Mouse (Mus musculus) right cerebral cortex, postnatal 4 days (tissue): ENCODE measurements around the gene Hist1h4h.

Experiments used
- DNase-seq: peaks from one replicate; pipeline ENCODE4 v3.0.0-alpha.2; 2022

The Hist1h4h gene

DNA sequence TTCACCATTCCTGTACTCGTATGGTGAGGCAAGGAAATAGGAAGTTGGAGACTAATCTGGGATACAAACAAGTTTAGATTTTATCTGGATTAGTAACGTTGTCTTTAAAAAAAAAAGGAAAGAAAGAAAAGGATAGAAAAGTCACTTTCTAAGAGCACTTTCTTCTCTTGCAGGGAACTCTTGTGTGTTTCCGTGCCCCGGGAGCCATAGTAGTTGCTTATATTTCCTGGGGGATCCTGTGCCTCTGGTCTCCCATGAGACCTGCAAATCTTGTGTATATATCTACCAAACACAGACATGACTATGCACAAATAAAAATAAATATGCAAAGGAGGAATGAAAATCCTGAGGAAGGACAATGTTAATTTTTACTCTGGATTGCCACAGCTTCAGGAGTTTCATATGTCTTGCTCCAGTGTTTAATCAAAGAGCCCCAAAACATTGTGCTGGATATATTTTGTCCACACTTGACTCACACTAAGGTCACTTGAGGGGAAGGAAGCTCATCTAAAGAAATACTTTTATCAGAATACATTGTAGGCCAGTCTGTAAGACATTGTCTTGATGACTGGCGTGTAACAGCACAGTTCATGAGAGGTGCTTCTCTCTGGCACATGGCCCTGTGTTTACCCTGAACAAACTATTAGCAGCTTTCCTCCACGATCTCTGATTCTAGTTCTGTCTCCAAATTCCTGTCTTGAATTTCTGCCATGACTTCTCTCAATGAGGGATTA, 46.2 kb downstream of the Hist1h4h start:
- no peak for DNase-seq

DNA sequence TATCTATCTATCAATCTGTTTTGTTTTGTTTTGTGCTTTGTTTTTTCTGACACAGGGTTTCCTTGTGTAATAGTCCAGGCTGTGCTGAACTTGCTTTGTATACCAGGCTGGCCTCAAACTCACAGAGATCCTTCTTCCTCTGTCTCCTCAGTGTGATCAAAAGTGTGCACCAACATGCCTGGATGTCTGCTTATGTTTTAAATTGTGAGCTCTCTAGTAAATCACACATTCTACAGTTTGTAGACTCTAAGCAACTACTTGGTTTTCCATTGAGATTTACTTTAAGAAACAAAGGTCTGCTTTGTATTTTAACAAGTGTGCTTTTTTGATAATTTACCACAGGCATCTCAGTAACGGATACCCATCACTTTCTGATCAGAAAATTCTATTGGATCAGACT, 47.0 kb downstream of the Hist1h4h start:
- DNase-seq = no peak
